In the genomic region with DNA sequence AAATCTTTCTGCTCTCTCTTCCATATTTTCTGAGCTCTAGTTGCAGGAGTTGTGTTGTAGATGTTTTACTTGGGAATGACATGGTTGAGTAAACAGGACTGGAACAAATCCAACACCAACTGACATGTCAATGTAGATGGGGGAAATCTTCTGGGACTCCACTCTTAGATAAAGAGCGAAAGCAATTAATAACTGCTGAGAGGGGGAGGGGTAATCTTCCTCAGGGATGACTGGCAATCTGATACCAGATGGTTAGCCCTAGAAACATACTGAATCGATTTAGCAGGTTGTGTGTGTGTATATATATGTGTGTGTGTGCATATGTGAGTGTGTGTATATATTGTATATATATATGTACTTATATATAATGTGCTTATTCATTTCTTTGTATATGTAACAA, we compare ENCODE assay signal across 27 mouse cellular contexts. TPM values are rescaled to one million over a fixed set of nuclear protein-coding genes. Genes with fewer than 3 reads are reported as not detected.
DNase-seq lines count a peak whose midpoint lies in the region; ATAC-seq lines count a peak whose summit lies in the region.
"Had no signal": no experiment of that assay in that cellular context is flagged by ENCODE, and none has a peak within 500 bp of the region (broad histone marks: within the 10 kb centered on the region; RNA-seq: fewer than 3 reads in every experiment).

No protein-coding gene starts in this region.

- DNase-seq in hindbrain, embryonic 11.5 days (ENCODE audit: low spot score) = peak; percentile 14
- DNase-seq in hindbrain, embryonic 10.5 days (ENCODE audit: low spot score) = no peak
- DNase-seq in midbrain, embryonic 14.5 days = peak; percentile 51
- peak; percentile 63 for DNase-seq in hindbrain, embryonic 14.5 days (ENCODE audit: low spot score)
- no peak for DNase-seq in thymus, postnatal 0 days (ENCODE audit: low spot score)
- no peak for DNase-seq in heart, postnatal 10 days
- DNase-seq: adrenal gland, adult 2 months; B cell, adult 2 months; cerebellum, adult 11-12 months; gastrocnemius, postnatal 25 days; heart, adult 18-20 months; heart, postnatal 14 days; kidney, postnatal 14 days; layer of hippocampus, postnatal 36 days; lung, postnatal 4 days; right cerebral cortex, postnatal 14 days had no signal

- H3K4me3 ChIP-seq in hindbrain, embryonic 11.5 days (ENCODE audit: low read depth, low read length) = no peak overlapping the region
- H3K4me3 ChIP-seq in hindbrain, embryonic 10.5 days = no peak overlapping the region
- no peak overlapping the region for H3K4me3 ChIP-seq in midbrain, embryonic 14.5 days (replicated peaks; ENCODE audit: low read depth, low read length)
- no peak overlapping the region for H3K4me3 ChIP-seq in midbrain, embryonic 16.5 days (ENCODE audit: low read depth, low read length)
- no peak overlapping the region for H3K4me3 ChIP-seq in hindbrain, embryonic 14.5 days (replicated peaks; ENCODE audit: low read length)
- H3K4me3 ChIP-seq: embryonic facial prominence, embryonic 10.5 days; heart, embryonic 12.5 days had no signal

- no peaks in the 10 kb centered on the region for H3K36me3 ChIP-seq in hindbrain, embryonic 11.5 days (ENCODE audit: control insufficient read depth, insufficient read depth, low read length)
- no peaks in the 10 kb centered on the region for H3K36me3 ChIP-seq in hindbrain, embryonic 10.5 days
- H3K36me3 ChIP-seq in midbrain, embryonic 14.5 days (ENCODE audit: control insufficient read depth, insufficient read depth, low read length) = no peaks in the 10 kb centered on the region
- H3K36me3 ChIP-seq in midbrain, embryonic 16.5 days (ENCODE audit: control insufficient read depth, insufficient read depth, low read length) = no peaks in the 10 kb centered on the region
- no peaks in the 10 kb centered on the region for H3K36me3 ChIP-seq in hindbrain, embryonic 14.5 days (replicated peaks; ENCODE audit: control insufficient read depth, insufficient read depth)
- H3K36me3 ChIP-seq: embryonic facial prominence, embryonic 10.5 days; G1E; heart, embryonic 12.5 days had no signal

- no peaks in the 10 kb centered on the region for H3K4me1 ChIP-seq in hindbrain, embryonic 11.5 days (replicated peaks; ENCODE audit: control insufficient read depth, insufficient read depth, low read length)
- H3K4me1 ChIP-seq in hindbrain, embryonic 10.5 days (replicated peaks) = 0 out of 2 replicates have a peak, but pooled peaks cover under 1% of the 10 kb centered on the region
- H3K4me1 ChIP-seq in midbrain, embryonic 14.5 days (ENCODE audit: control insufficient read depth, insufficient read depth, low read length) = 0 out of 2 replicates have a peak, but pooled peaks cover 4% of the 10 kb centered on the region
- no peaks in the 10 kb centered on the region for H3K4me1 ChIP-seq in midbrain, embryonic 16.5 days (ENCODE audit: control insufficient read depth, insufficient read depth, low read length)
- H3K4me1 ChIP-seq in hindbrain, embryonic 14.5 days (replicated peaks; ENCODE audit: control insufficient read depth, insufficient read depth, low read length) = peaks cover 5% of the 10 kb centered on the region
- H3K4me1 ChIP-seq: embryonic facial prominence, embryonic 10.5 days; heart, embryonic 12.5 days had no signal

- peak; percentile 57; the same call in 1 of the 2 replicates for ATAC-seq in hindbrain, embryonic 11.5 days (ENCODE audit: low FRiP score)
- ATAC-seq in midbrain, embryonic 14.5 days (ENCODE audit: low FRiP score, low TSS enrichment) = no peak
- ATAC-seq in midbrain, embryonic 16.5 days = no peak
- peak; percentile 48; the same call in 1 of the 2 replicates for ATAC-seq in hindbrain, embryonic 14.5 days (ENCODE audit: low FRiP score)
- ATAC-seq: intestine, postnatal 0 days had no signal

- H3K9ac ChIP-seq in hindbrain, embryonic 11.5 days (ENCODE audit: low read depth, low read length) = no peak overlapping the region
- no peak overlapping the region for H3K9ac ChIP-seq in midbrain, embryonic 14.5 days (replicated peaks; ENCODE audit: low read length)
- H3K9ac ChIP-seq in midbrain, embryonic 16.5 days (ENCODE audit: low read depth, low read length) = no peak overlapping the region
- H3K9ac ChIP-seq in hindbrain, embryonic 14.5 days = no peak overlapping the region
- H3K9ac ChIP-seq: heart, embryonic 12.5 days had no signal

- H3K4me2 ChIP-seq in hindbrain, embryonic 11.5 days (replicated peaks; ENCODE audit: low read depth, low read length) = no peak overlapping the region
- no peak overlapping the region for H3K4me2 ChIP-seq in midbrain, embryonic 14.5 days (ENCODE audit: low read length)
- no peak overlapping the region for H3K4me2 ChIP-seq in midbrain, embryonic 16.5 days (ENCODE audit: low read length)
- H3K4me2 ChIP-seq in hindbrain, embryonic 14.5 days (replicated peaks) = no peak overlapping the region
- H3K4me2 ChIP-seq: heart, embryonic 12.5 days had no signal

- H3K9me3 ChIP-seq in hindbrain, embryonic 11.5 days (ENCODE audit: control insufficient read depth, low read length) = no peaks in the 10 kb centered on the region
- no peaks in the 10 kb centered on the region for H3K9me3 ChIP-seq in hindbrain, embryonic 10.5 days
- no peaks in the 10 kb centered on the region for H3K9me3 ChIP-seq in midbrain, embryonic 14.5 days (ENCODE audit: control insufficient read depth, low read length)
- no peaks in the 10 kb centered on the region for H3K9me3 ChIP-seq in midbrain, embryonic 16.5 days (replicated peaks; ENCODE audit: control insufficient read depth, low read length, poor library complexity, severe bottlenecking)
- no peaks in the 10 kb centered on the region for H3K9me3 ChIP-seq in hindbrain, embryonic 14.5 days (ENCODE audit: control insufficient read depth, low read length)
- H3K9me3 ChIP-seq: embryonic facial prominence, embryonic 10.5 days; G1E; heart, embryonic 12.5 days had no signal

- WGBS in hindbrain, embryonic 11.5 days = 69% methylated on average over 2 of the region's 2 CpGs
- WGBS in hindbrain, embryonic 10.5 days = 69% methylated on average over 2 of the region's 2 CpGs
- WGBS in midbrain, embryonic 14.5 days = 35% methylated on average over 2 of the region's 2 CpGs
- 38% methylated on average over 2 of the region's 2 CpGs for WGBS in midbrain, embryonic 16.5 days
- 39% methylated on average over 2 of the region's 2 CpGs for WGBS in hindbrain, embryonic 14.5 days

- no peak overlapping the region for H3K27ac ChIP-seq in hindbrain, embryonic 11.5 days (ENCODE audit: low read depth, low read length)
- no peak overlapping the region for H3K27ac ChIP-seq in hindbrain, embryonic 10.5 days
- no peak overlapping the region for H3K27ac ChIP-seq in midbrain, embryonic 14.5 days (replicated peaks; ENCODE audit: low read depth, low read length)
- no peak overlapping the region for H3K27ac ChIP-seq in midbrain, embryonic 16.5 days (ENCODE audit: low read length)
- no peak overlapping the region for H3K27ac ChIP-seq in hindbrain, embryonic 14.5 days
- H3K27ac ChIP-seq: embryonic facial prominence, embryonic 10.5 days had no signal

- no peaks in the 10 kb centered on the region for H3K27me3 ChIP-seq in hindbrain, embryonic 11.5 days (ENCODE audit: control insufficient read depth, insufficient read depth, low read length)
- H3K27me3 ChIP-seq in hindbrain, embryonic 10.5 days (ENCODE audit: insufficient read depth, poor library complexity, severe bottlenecking) = no peaks in the 10 kb centered on the region
- H3K27me3 ChIP-seq in midbrain, embryonic 14.5 days (ENCODE audit: control insufficient read depth, insufficient read depth, low read length) = no peaks in the 10 kb centered on the region
- no peaks in the 10 kb centered on the region for H3K27me3 ChIP-seq in midbrain, embryonic 16.5 days (ENCODE audit: control insufficient read depth, insufficient read depth, low read depth, low read length)
- H3K27me3 ChIP-seq in hindbrain, embryonic 14.5 days (ENCODE audit: control insufficient read depth, insufficient read depth, low read length) = no peaks in the 10 kb centered on the region
- H3K27me3 ChIP-seq: CH12.LX; heart, embryonic 12.5 days had no signal

- intact Hi-C loops in heart, postnatal 10 days (cut with DNase I) = no loop called here

RNA-seq across cellular contexts. Expression of gene Pth2r, which starts 58.4 kb away (rescaled TPM):
- polyA plus RNA-seq in hindbrain, embryonic 11.5 days (2014; fragmentation: Nextera tagmentation; extraction: Ambion mirVana) = 0.34 and 1.5 TPM in 2 replicates
- 0.12 and 0.35 TPM in 2 replicates for polyA plus RNA-seq in hindbrain, embryonic 10.5 days (2016; fragmentation: Nextera tagmentation; extraction: Ambion mirVana)
- polyA plus RNA-seq in midbrain, embryonic 14.5 days (2014; fragmentation: Nextera tagmentation; extraction: Ambion mirVana) = 0.93 and 1.1 TPM in 2 replicates
- 2.2 and 2.5 TPM in 2 replicates for polyA plus RNA-seq in midbrain, embryonic 16.5 days (2015; fragmentation: Nextera tagmentation; extraction: Ambion mirVana)
- 2.6 and 4.3 TPM in 2 replicates for polyA plus RNA-seq in hindbrain, embryonic 14.5 days (2014; fragmentation: Nextera tagmentation; extraction: Ambion mirVana)
- polyA plus RNA-seq in thymus, postnatal 0 days (2015; fragmentation: Nextera tagmentation; extraction: Ambion mirVana) = 0.05 TPM in 1 of 2 replicates, not detected in the other
- not detected for total RNA-seq in heart, postnatal 10 days (2021)
- total RNA-seq: adrenal gland, adult 2 months; adrenal gland, postnatal 4 days; CH12.LX; G1E; gastrocnemius, postnatal 25 days; heart, adult 18-20 months; heart, postnatal 14 days; liver, adult 2 months had no signal
- polyA plus RNA-seq: adrenal gland, adult 2 months; G1E; heart, embryonic 12.5 days; intestine, postnatal 0 days; limb, embryonic 11.5 days; liver, adult 2 months; liver, embryonic 16.5 days; lung, embryonic 16.5 days had no signal

Comparison
In these comparisons a context has a peak if more than half of its experiments do, and no peak if none do; other contexts are left out.
1. DNase-seq: peak in hindbrain, embryonic 11.5 days (single experiment), midbrain, embryonic 14.5 days (single experiment) and hindbrain, embryonic 14.5 days (single experiment); none in hindbrain, embryonic 10.5 days (single experiment), thymus, postnatal 0 days (single experiment) and heart, postnatal 10 days (0 of 2).
2. ATAC-seq: peak in hindbrain, embryonic 11.5 days (single experiment) and hindbrain, embryonic 14.5 days (single experiment); none in midbrain, embryonic 14.5 days (single experiment) and midbrain, embryonic 16.5 days (single experiment).